Mouse (Mus musculus) frontal cortex, postnatal 14 days (tissue): ENCODE measurements at regions not wholly inside any gene's neighbourhood (a gene's known extent, or its start where the extent isn't known, plus 50 kb on each side); places are given as distances from the start of the nearest gene placed in this dataset.
"Not testable (repeated sequence)": the region's sequence is repeated elsewhere in the genome, so short reads cannot be mapped to it uniquely, and the experiment has no call there.

Source experiments
- DNase-seq, 2 experiments: peaks; one replicate each; pipeline ENCODE4 v3.0.0; 2022; ENCODE audit warnings: low spot score in 2 of 2

DNA sequence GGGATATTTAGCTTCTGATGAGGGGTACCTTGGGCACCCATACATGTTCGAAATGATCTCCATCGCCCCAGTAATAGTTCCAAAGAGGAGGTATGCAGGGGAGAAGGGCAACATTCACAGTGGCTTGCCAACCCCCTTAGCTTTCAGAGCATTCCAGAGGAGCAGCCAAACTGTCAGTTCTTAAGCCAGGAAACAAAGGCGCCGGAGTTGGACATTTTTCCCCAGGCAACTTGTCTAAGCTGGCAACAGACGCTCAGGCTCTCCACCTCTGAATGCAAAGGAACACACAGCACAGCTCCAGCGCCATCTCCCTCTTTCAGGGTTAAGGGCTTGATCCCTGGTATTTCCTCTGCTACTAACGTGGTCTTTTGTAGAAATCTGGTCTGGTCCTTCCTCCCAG, 169.2 kb upstream of the Kit start:
- DNase-seq: no peak

DNA sequence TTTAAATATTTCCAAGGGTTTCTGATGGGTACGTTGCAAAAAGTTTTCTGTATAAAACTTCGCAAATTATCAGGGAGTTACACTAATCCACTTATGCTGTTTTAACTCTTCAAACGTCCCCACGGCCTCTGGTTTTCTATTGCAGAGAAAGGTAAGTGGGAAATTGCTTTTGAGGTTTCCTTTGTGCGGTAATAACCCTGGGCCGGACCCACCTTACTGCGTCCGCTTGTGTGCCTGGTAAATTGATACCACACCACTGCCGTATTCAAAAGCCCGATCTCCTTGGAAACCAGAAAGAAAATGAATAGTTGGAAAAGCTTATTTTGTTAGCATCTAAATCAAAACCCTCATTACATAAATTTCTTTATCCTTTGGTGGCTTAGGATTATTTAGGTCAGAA, 167.0 kb upstream of the Kit start:
- no peak for DNase-seq

- DNase-seq: peak in 1 of 2 experiments; percentile 4
These were observed 164.2 kb upstream of the Kit start for GRCm38 (mm10) chr5:75410240-75411186.

- DNase-seq: not testable (repeated sequence)
These were observed 155.4 kb upstream of the Kit start for GRCm38 (mm10) chr5:75419282-75419681.

DNA sequence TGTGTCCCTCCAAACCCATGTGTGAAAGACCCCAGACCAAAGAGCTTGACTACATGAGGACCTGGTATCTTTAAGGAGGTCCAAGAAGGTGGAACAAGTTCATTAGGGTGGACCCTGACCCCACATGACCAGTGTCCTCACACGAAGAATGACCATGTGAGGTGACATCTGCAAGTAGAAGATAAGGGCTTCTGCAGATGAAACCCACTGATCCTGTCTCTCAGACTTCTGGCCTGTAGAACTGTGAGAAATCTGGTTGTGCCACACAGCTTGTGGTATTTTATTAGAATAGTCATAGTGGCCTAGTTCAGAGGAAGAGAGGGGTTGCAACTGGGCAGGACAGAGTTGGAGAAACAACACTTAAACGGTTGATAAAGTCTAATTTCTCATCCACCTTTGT, 141.8 kb upstream of the Kit start:
- no peak for DNase-seq

- DNase-seq: no peak
These were observed 136.8 kb upstream of the Kit start for GRCm38 (mm10) chr5:75437924-75438323.

GRCm38 (mm10) chr5:75444024-75444604, 130.6 kb upstream of the Kit start:
- no peak for DNase-seq

GRCm38 (mm10) chr5:75446386-75446785, 128.3 kb upstream of the Kit start:
- DNase-seq: no peak

GRCm38 (mm10) chr5:75449913-75450525, 124.7 kb upstream of the Kit start:
- no peak for DNase-seq

GRCm38 (mm10) chr5:75450564-75450963, 124.2 kb upstream of the Kit start:
- no peak for DNase-seq

DNA sequence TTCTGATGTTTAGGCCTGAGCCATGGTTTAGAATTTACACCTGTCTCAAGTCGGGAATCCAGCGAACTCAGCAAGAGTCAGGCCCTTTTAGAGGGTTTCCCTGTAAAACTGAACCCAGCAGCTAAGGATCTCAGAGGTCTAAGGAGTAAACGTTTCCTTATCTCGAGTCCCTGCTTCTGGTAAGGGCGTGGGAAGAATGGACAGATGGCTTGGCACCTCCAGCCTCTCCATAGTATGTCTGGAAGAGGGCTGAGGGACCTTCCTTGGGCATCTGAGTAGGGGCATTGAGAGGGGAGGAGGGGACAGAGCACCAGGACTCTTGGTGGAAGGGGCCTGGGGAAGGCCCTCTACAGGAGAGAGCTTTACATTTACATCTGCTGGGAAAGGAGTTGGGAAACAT, 123.6 kb upstream of the Kit start:
- DNase-seq: no peak

GRCm38 (mm10) chr5:75451693-75452092, 123.0 kb upstream of the Kit start:
- DNase-seq: no peak

- DNase-seq: no peak
These were observed 120.8 kb upstream of the Kit start for GRCm38 (mm10) chr5:75453757-75454390.

- DNase-seq: no peak
These were observed 119.7 kb upstream of the Kit start for GRCm38 (mm10) chr5:75454961-75455541.

DNA sequence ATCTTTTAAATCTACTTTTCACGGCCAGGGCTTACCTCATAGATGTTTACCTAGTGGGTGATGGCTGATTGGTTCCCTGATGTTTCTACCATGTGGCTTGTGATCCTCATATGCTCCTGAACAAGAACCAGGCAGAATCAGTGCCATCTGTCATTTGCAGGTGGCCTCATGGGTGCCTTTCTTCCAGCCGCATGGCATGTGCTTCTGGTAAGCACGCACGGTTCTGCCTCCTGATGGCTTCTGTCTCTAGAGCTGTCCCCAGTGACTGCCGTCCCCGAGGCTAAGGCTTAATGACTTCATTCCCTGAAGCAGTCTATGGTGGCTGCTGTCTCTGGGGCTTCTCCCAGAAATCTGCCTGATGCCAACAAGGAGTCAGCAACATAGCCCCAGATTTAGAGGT, 117.3 kb upstream of the Kit start:
- no peak for DNase-seq

- DNase-seq: no peak
These were observed 116.4 kb upstream of the Kit start for GRCm38 (mm10) chr5:75458317-75458716.

DNA sequence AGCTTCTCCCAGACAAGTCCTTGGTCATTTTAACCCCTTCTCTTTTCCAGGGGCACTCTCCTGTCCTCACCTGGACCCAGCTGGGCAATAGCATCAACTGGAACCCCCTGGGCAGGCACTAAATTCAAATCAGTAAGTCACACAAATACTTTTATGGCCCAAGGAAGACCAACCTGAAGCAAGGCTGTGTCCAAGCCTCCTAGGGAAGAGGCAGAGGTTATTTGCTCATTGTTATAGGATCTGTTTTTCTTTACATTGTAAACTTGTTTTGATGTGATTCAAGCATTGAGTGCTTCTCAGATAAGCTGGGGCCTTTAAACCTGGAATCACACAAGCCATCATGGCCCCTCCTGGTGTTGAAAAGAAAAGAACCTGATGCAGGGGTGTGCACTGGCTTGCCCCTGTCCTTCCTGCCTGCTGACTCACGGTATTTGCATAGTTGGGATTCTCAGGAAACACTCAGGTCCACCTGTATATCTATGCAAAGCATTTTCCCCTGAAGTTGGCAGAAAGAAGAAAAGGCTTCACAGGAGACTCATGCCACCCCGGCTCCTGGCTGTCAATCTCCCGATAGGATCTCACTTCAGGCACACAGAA, 114.9 kb upstream of the Kit start:
- no peak for DNase-seq

DNA sequence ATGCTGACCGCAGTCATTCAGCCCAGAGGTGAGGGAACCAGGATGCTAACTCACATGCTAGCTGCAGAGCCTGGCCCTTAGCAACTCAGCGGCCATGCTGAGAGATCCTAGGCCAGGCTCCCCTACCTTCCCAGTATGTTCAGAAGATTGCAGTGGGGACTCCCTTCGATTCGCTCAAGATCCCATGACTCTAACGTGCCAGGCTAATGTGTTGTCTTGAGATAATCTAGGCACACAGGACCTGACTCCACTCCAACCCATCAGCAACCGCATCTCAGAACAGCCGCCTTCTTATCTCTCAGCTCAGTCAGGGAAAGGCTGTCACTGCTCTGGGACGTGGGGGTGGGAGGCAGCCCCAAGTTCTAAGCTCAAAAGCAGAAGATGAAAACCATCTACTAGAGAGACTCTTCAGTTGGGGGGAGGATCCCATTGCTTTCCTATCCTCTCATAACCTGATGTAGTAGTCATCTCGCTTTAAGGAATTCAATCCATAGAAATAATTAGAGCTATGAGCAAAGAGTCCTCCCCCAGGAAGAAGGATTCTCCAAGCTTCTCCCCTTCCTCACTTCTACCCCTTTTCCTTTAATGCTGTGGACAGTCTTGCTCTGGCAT, 114.2 kb upstream of the Kit start:
- no peak for DNase-seq

DNA sequence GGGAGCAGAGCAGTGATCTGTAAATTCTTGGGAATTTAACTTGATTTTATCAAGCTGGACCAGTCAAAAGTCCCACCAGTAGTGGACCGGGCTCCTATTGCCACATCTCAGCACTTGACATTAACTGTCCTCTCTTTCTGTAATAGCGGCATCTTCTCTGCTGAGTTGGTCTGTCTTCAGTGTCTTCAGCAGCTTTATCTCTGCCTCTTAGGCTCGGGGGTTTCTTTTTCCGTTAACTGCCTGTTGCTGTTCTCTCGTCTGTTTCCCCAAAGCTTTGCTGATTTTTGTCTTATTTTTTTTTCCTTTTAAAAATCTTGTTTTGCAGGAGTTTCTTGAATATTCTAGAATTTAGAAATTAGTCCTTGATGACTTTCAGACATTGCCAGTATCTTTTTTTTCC, 113.3 kb upstream of the Kit start:
- DNase-seq: no peak

- no peak for DNase-seq
These were observed 111.1 kb upstream of the Kit start for GRCm38 (mm10) chr5:75463591-75463990.

DNA sequence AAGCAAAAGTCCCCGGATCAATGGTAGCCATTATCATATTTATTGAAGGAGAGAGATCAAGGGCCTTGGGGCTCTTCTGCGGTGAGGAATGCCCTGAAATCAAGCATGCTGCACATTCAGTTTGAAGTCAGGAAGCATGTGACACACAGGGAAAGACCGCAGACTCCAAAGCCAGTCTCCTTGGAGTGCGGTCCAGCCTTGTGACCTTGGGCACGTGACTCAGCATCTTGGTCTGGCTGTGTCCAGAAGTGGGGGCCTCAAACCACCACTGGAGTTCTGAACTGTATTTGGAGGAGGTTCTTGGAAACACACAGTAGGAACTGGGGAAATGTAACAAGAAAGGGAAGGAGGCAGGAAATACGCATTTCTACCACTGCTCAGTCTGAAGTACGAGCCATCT, 109.0 kb upstream of the Kit start:
- no peak for DNase-seq
